Mouse (Mus musculus) spleen, adult 18-20 months (tissue): ENCODE data around the gene Akap2.
A peak's percentile ranks its signal among the peaks of the same experiment; 100 is the strongest.

Source experiments
- DNase-seq, 2 experiments: peaks; one replicate each; pipeline ENCODE4 v3.0.0; 2022; ENCODE audit warnings: mixed read lengths in 2 of 2

The Akap2 gene

GRCm38 (mm10) chr4:57762424-57762823 is 45.0 kb downstream of the Akap2 start:
- DNase-seq, result no peak

GRCm38 (mm10) chr4:57764392-57764791 is 46.9 kb downstream of the Akap2 start:
- DNase-seq, result no peak

GRCm38 (mm10) chr4:57764926-57765325 is 47.5 kb downstream of the Akap2 start:
- DNase-seq, result no peak

GRCm38 (mm10) chr4:57765806-57766205 is 48.3 kb downstream of the Akap2 start:
- no peak for DNase-seq

- no peak for DNase-seq
Observed at GRCm38 (mm10) chr4:57769007-57769406, 51.5 kb downstream of the Akap2 start.

GRCm38 (mm10) chr4:57770185-57770823 is 52.8 kb downstream of the Akap2 start:
- DNase-seq, result no peak

GRCm38 (mm10) chr4:57771558-57772219 is 54.2 kb downstream of the Akap2 start:
- DNase-seq, result no peak

- no peak for DNase-seq
Observed at GRCm38 (mm10) chr4:57772851-57773510, 55.5 kb downstream of the Akap2 start.

GRCm38 (mm10) chr4:57774517-57774916 is 57.1 kb downstream of the Akap2 start:
- no peak for DNase-seq

- no peak for DNase-seq
Observed at GRCm38 (mm10) chr4:57775582-57775981, 58.1 kb downstream of the Akap2 start.

- no peak for DNase-seq
Observed at GRCm38 (mm10) chr4:57780403-57780802, 62.9 kb downstream of the Akap2 start.

- DNase-seq, result no peak
Observed at GRCm38 (mm10) chr4:57780833-57781641, 63.6 kb downstream of the Akap2 start.

- peak; percentile 63 to 71 for DNase-seq
Observed at GRCm38 (mm10) chr4:57781994-57782393, 64.5 kb downstream of the Akap2 start.

GRCm38 (mm10) chr4:57782549-57783390 is 65.3 kb downstream of the Akap2 start:
- DNase-seq, result peak; percentile 19 to 49

- DNase-seq, result no peak
Observed at GRCm38 (mm10) chr4:57783391-57783770, 65.9 kb downstream of the Akap2 start.

- DNase-seq, result no peak
Observed at GRCm38 (mm10) chr4:57783853-57784600, 66.6 kb downstream of the Akap2 start.

- DNase-seq, result peak; percentile 42 to 64
Observed at GRCm38 (mm10) chr4:57788709-57789108, 71.3 kb downstream of the Akap2 start.

- DNase-seq, result no peak
Observed at GRCm38 (mm10) chr4:57789118-57789517, 71.7 kb downstream of the Akap2 start.

GRCm38 (mm10) chr4:57793989-57794388 is 76.5 kb downstream of the Akap2 start:
- no peak for DNase-seq

GRCm38 (mm10) chr4:57794547-57794946 is 77.1 kb downstream of the Akap2 start:
- DNase-seq, result no peak

GRCm38 (mm10) chr4:57797548-57798285 is 80.3 kb downstream of the Akap2 start:
- DNase-seq, result no peak
